Mouse (Mus musculus) heart, embryonic 11.5 days (tissue): ENCODE measurements around the gene Spc24. TPM values are rescaled to one million over a fixed set of nuclear protein-coding genes. Genes with fewer than 3 reads are reported as not detected.

ENCODE experiments used
- ATAC-seq: fragments of 200-750 bp; cut with Nextera tagmentation; replicated peaks from 2 replicates; pipeline ENCODE4 v1.8.0; 2017; ENCODE audit warnings: moderate library complexity; ENCODE audit not compliant: insufficient number of reproducible peaks, low FRiP score, low TSS enrichment
- H3K27ac ChIP-seq: fragments of 300-500 bp; sonication (generic); 2 replicates; pipeline ENCODE4 v1.5.1; 2014; ENCODE audit warnings: mild to moderate bottlenecking, low read depth, low read length
- H3K27me3 ChIP-seq: fragments of 300-500 bp; sonication (generic); 2 replicates; pipeline ENCODE4 v1.6.1; 2014; ENCODE audit warnings: mild to moderate bottlenecking, low read length, mixed read lengths; ENCODE audit not compliant: control insufficient read depth, insufficient read depth
- H3K36me3 ChIP-seq: fragments of 300-500 bp; sonication (generic); 2 replicates; pipeline ENCODE4 v1.6.1; 2014; ENCODE audit warnings: mild to moderate bottlenecking, low read length, moderate library complexity, mixed read lengths; ENCODE audit not compliant: control insufficient read depth, insufficient read depth
- H3K4me1 ChIP-seq: fragments of 300-500 bp; sonication (generic); 2 replicates; pipeline ENCODE4 v1.6.1; 2014; ENCODE audit warnings: low read length; ENCODE audit not compliant: control insufficient read depth, insufficient read depth
- H3K4me2 ChIP-seq: fragments of 300-500 bp; sonication (generic); 2 replicates; pipeline ENCODE4 v1.6.1; 2014; ENCODE audit warnings: mild to moderate bottlenecking, moderate library complexity
- H3K4me3 ChIP-seq: fragments of 300-500 bp; sonication (generic); 2 replicates; pipeline ENCODE4 v1.5.1; 2014; ENCODE audit warnings: low read depth, low read length
- H3K9ac ChIP-seq: fragments of 300-500 bp; sonication (generic); 2 replicates; pipeline ENCODE4 v1.6.1; 2014; ENCODE audit warnings: mild to moderate bottlenecking, low read depth, low read length, moderate library complexity
- H3K9me3 ChIP-seq: fragments of 300-500 bp; sonication (generic); replicated peaks from 2 replicates; pipeline ENCODE4 v1.6.1; 2016; ENCODE audit warnings: low read length; ENCODE audit not compliant: control insufficient read depth
- WGBS: fragments of 180-500 bp; shearing (Covaris S2); extraction: QIAGEN DNeasy Blood & Tissue Kit; methylation state at CpG from one replicate; pipeline ENCODE4 v1.1.7; 2014; ENCODE audit not compliant: insufficient replicate concordance; 5-methylcytosine and 5-hydroxymethylcytosine counted together
- polyA plus RNA-seq: library from polyadenylated mRNA; unstranded; fragments of >200 nt; fragmentation: Nextera tagmentation; extraction: Ambion mirVana; gene quantifications from 2 replicates; pipeline ENCODE4 v1.2.1, GENCODE M21; 2014

Gene Spc24
- 90.5 and 103 TPM in 2 replicates for polyA plus RNA-seq

GRCm38 (mm10) chr9:21760155-21761088 lies at the start of gene Spc24:
Spc24 (minus strand) TSS chr9:21760303.
- Histone ChIP-seq H3K4me2 (peak within 1 kb of the TSS; percentile 89), H3K9me3 (no peaks in the 10 kb centered on the region), H3K4me1 (peaks cover 28% of the 10 kb centered on the region), H3K27me3 (no peaks in the 10 kb centered on the region), H3K9ac (peak within 1 kb of the TSS; percentile 87), H3K4me3 (peak within 1 kb of the TSS; percentile 90), H3K27ac (peak within 1 kb of the TSS; percentile 64; the same call in 1 of the 2 replicates), H3K36me3 (peaks cover 6% of the 10 kb centered on the region; the same call in 1 of the 2 replicates)
- peak; percentile 92 for ATAC-seq
- WGBS = under 1% methylated on average over 50 of the region's 54 CpGs

DNA sequence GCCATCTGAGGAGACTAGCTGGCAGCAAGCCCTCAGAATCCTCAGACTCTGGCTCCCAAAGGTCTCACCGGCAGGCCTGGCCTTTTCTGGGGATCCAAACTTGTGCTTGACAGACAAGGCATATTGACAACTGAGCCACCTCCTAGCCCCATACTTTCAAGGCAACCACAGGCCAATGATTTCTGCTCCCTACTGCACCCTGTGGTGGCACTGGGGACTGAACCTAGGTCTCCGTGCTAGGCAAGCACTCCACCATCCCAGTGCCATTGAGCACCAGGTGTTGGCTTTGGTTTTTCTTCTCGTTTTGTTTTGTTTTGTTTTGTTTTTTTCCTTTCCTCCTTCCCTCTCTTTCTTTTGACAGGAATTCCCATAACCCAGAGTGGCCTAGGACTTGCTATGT lies 48.5 kb upstream of the Spc24 start:
- Histone ChIP-seq H3K4me1 (no peaks in the 10 kb centered on the region), H3K27me3 (no peaks in the 10 kb centered on the region), H3K27ac (no peak overlapping the region), H3K9me3 (no peaks in the 10 kb centered on the region), H3K9ac (no peak overlapping the region), H3K36me3 (peaks cover 5% of the 10 kb centered on the region), H3K4me2 (no peak overlapping the region), H3K4me3 (no peak overlapping the region)
- WGBS = 51% methylated on average over 3 of the region's 3 CpGs
- no peak for ATAC-seq

DNA sequence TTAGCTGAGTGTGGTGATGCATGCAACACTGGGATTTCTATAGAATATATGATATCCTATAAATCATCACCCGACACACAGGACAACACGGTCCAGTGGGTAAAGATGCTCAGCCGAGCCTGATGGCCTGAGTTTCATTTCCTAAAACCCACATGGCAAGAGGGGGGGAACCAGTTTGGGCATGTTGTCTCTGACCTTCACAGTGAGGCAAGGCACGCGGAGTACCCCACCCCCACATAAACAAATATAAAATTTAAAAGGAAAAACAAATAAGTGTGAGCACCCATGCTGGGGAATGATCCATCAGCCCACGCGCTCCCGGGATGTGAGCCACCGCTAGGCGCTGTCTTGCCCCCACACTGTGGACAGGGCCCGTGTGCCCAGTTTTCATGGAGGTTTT lies 46.9 kb upstream of the Spc24 start:
- WGBS = 86% methylated on average over 11 of the region's 11 CpGs
- Histone ChIP-seq H3K9me3 (no peaks in the 10 kb centered on the region), H3K27me3 (no peaks in the 10 kb centered on the region), H3K4me3 (no peak overlapping the region), H3K4me1 (no peaks in the 10 kb centered on the region), H3K9ac (no peak overlapping the region), H3K27ac (no peak overlapping the region), H3K4me2 (no peak overlapping the region), H3K36me3 (peaks cover 8% of the 10 kb centered on the region; the same call in 1 of the 2 replicates)
- no peak for ATAC-seq

- Histone ChIP-seq H3K4me3 (no peak overlapping the region), H3K9ac (no peak overlapping the region), H3K36me3 (peaks cover 9% of the 10 kb centered on the region; the same call in 1 of the 2 replicates), H3K27me3 (no peaks in the 10 kb centered on the region), H3K9me3 (no peaks in the 10 kb centered on the region), H3K27ac (no peak overlapping the region), H3K4me1 (no peaks in the 10 kb centered on the region), H3K4me2 (no peak overlapping the region)
- 52% methylated on average over 3 of the region's 3 CpGs for WGBS
- no peak for ATAC-seq
Observed at GRCm38 (mm10) chr9:21806363-21806762, 46.3 kb upstream of the Spc24 start.

GRCm38 (mm10) chr9:21803986-21804644 lies 44.0 kb upstream of the Spc24 start:
- Histone ChIP-seq H3K4me2 (peak overlapping the region; percentile 39), H3K9me3 (no peaks in the 10 kb centered on the region), H3K27me3 (no peaks in the 10 kb centered on the region), H3K36me3 (peaks cover 13% of the 10 kb centered on the region), H3K27ac (0 out of 2 replicates have a peak overlapping the region, but pooled peaks have one; percentile 4), H3K9ac (peak overlapping the region; percentile 10; the same call in 1 of the 2 replicates), H3K4me1 (no peaks in the 10 kb centered on the region), H3K4me3 (0 out of 2 replicates have a peak overlapping the region, but pooled peaks have one; percentile 3)
- 29% methylated on average over 13 of the region's 13 CpGs for WGBS
- peak; percentile 73 for ATAC-seq

- no peak overlapping the region for H3K9ac ChIP-seq
- peaks cover 10% of the 10 kb centered on the region for H3K36me3 ChIP-seq
- no peaks in the 10 kb centered on the region for H3K9me3 ChIP-seq
- no peak overlapping the region for H3K4me3 ChIP-seq
- no peaks in the 10 kb centered on the region for H3K27me3 ChIP-seq
- H3K27ac ChIP-seq = no peak overlapping the region
- H3K4me1 ChIP-seq = peaks cover 10% of the 10 kb centered on the region
- 83% methylated on average over 7 of the region's 7 CpGs for WGBS
- no peak for ATAC-seq
- no peak overlapping the region for H3K4me2 ChIP-seq
Observed at GRCm38 (mm10) chr9:21801591-21801990, 41.5 kb upstream of the Spc24 start.

GRCm38 (mm10) chr9:21801121-21801520 lies 41.0 kb upstream of the Spc24 start:
- Histone ChIP-seq H3K4me3 (no peak overlapping the region), H3K36me3 (peaks cover 10% of the 10 kb centered on the region), H3K4me2 (no peak overlapping the region), H3K27me3 (no peaks in the 10 kb centered on the region), H3K9ac (no peak overlapping the region), H3K4me1 (peaks cover 14% of the 10 kb centered on the region), H3K9me3 (no peaks in the 10 kb centered on the region), H3K27ac (no peak overlapping the region)
- ATAC-seq = no peak
- 76% methylated on average over 7 of the region's 7 CpGs for WGBS

DNA sequence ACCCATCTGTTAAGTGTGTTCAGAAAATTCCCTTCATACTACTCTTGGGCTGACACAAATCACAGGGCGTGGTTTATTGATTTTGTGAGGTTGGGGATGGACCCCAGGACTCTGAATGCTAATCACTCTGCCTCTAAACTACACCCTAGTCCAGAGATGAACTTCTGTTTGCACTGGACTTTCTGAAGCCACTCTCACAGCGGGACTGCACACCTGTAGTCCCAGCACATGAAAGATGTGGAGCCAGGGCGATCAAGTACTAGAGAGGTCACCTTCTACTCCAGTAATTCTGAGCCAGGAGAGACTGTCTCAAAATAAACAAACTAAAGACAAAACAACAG lies 38.9 kb upstream of the Spc24 start:
- Histone ChIP-seq H3K9ac (no peak overlapping the region; the same call in 1 of the 2 replicates), H3K4me3 (peak overlapping the region; percentile 92), H3K9me3 (no peaks in the 10 kb centered on the region), H3K27ac (peak overlapping the region; percentile 92), H3K27me3 (no peaks in the 10 kb centered on the region), H3K4me2 (peak overlapping the region; percentile 81), H3K36me3 (peaks cover 24% of the 10 kb centered on the region), H3K4me1 (peaks cover 19% of the 10 kb centered on the region)
- no peak for ATAC-seq
- 57% methylated on average over 3 of the region's 3 CpGs for WGBS
